Mouse (Mus musculus) inflammation-experienced regulatory T-cells, adult 6 months (primary cell): Measurements from ENCODE around the gene Oxt. TPM values are rescaled to one million over a fixed set of nuclear protein-coding genes. Genes with fewer than 3 reads are reported as not detected.
"Not testable (repeated sequence)": the region's sequence is repeated elsewhere in the genome, so short reads cannot be mapped to it uniquely, and the experiment has no call there.

ENCODE experiments used
- ATAC-seq: one replicate; pipeline ENCODE4 v1.8.0; 2017
- polyA plus RNA-seq, 3 experiments: library from polyadenylated mRNA; unstranded; fragments of 100-300 nt; shearing (Covaris generic); gene quantifications; one replicate each; pipeline ENCODE4 v1.2.1; 2017

The Oxt gene
- polyA plus RNA-seq: not detected

- no peak for ATAC-seq
These were observed at the start of gene Oxt for GRCm38 (mm10) chr2:130575873-130576272. Gene Oxt (plus strand): TSS chr2:130576173.

GRCm38 (mm10) chr2:130528457-130528856 is 47.5 kb upstream of the Oxt start:
- no peak for ATAC-seq

GRCm38 (mm10) chr2:130529290-130529689 is 46.7 kb upstream of the Oxt start:
- ATAC-seq: no peak

- no peak for ATAC-seq
These were observed 46.0 kb upstream of the Oxt start for GRCm38 (mm10) chr2:130529925-130530324.

- peak; percentile 25 for ATAC-seq
These were observed 43.8 kb upstream of the Oxt start for GRCm38 (mm10) chr2:130532201-130532600.

- ATAC-seq: no peak
These were observed 41.0 kb upstream of the Oxt start for GRCm38 (mm10) chr2:130535017-130535416.

GRCm38 (mm10) chr2:130536890-130537289 is 39.1 kb upstream of the Oxt start:
- no peak for ATAC-seq

GRCm38 (mm10) chr2:130538876-130539546 is 37.0 kb upstream of the Oxt start:
- ATAC-seq: peak; percentile 67

- no peak for ATAC-seq
These were observed 35.7 kb upstream of the Oxt start for GRCm38 (mm10) chr2:130540266-130540665.

GRCm38 (mm10) chr2:130546957-130547356 is 29.0 kb upstream of the Oxt start:
- no peak for ATAC-seq

GRCm38 (mm10) chr2:130554841-130555240 is 21.1 kb upstream of the Oxt start:
- ATAC-seq: no peak

- no peak for ATAC-seq
These were observed 19.7 kb upstream of the Oxt start for GRCm38 (mm10) chr2:130556292-130556691.

- ATAC-seq: no peak
These were observed 18.5 kb upstream of the Oxt start for GRCm38 (mm10) chr2:130557462-130557861.

GRCm38 (mm10) chr2:130558015-130558414 is 18.0 kb upstream of the Oxt start:
- no peak for ATAC-seq

GRCm38 (mm10) chr2:130563212-130564055 is 12.5 kb upstream of the Oxt start, which contains the start of gene Mrps26:
Gene Mrps26 (plus strand): TSS chr2:130563742.
- peak; percentile 99 for ATAC-seq

- no peak for ATAC-seq
These were observed 11.9 kb upstream of the Oxt start for GRCm38 (mm10) chr2:130564063-130564462.

- ATAC-seq: no peak
These were observed 11.0 kb upstream of the Oxt start for GRCm38 (mm10) chr2:130564983-130565382.

- ATAC-seq: no peak
These were observed 7.1 kb upstream of the Oxt start for GRCm38 (mm10) chr2:130568921-130569320.

GRCm38 (mm10) chr2:130569926-130570325 is 6.0 kb upstream of the Oxt start:
- no peak for ATAC-seq

- no peak for ATAC-seq
These were observed 1.0 kb upstream of the Oxt start for GRCm38 (mm10) chr2:130574960-130575359.

- not testable (repeated sequence) for ATAC-seq
These were observed 591 bp downstream of the Oxt start for GRCm38 (mm10) chr2:130576564-130576963.

GRCm38 (mm10) chr2:130577021-130577420 is 1.0 kb downstream of the Oxt start:
- ATAC-seq: no peak

GRCm38 (mm10) chr2:130577632-130578031 is 1.7 kb downstream of the Oxt start:
- ATAC-seq: peak; percentile 42

- peak; percentile 60 for ATAC-seq
These were observed 2.2 kb downstream of the Oxt start for GRCm38 (mm10) chr2:130578148-130578547.
